Comparison of ENCODE assay signal across 9 mouse cellular contexts in genomic region chr4:54331588-54332211, GRCm38 (mm10).
DNase-seq lines count a peak whose midpoint lies in the region; ATAC-seq and TF ChIP-seq lines count a peak whose summit lies in the region.
"Had no signal": no experiment of that assay in that cellular context is flagged by ENCODE, and none has a peak within 500 bp of the region (broad histone marks: within the 10 kb centered on the region; RNA-seq: fewer than 3 reads in every experiment).

No protein-coding gene starts in this region.

- intact Hi-C loops in gastrocnemius, adult 2 months (cut with DNase I) = loop anchor here (10.0 kb wide), 1 partner anchor 613 kb away; the partner anchor contains the start of gene Zfp462

- peak; percentile 47; the same call in 1 of the 2 replicates for ATAC-seq in limb, embryonic 14.5 days (ENCODE audit: low FRiP score, low read depth)

- 14% methylated on average over 12 of the region's 12 CpGs for WGBS in limb, embryonic 14.5 days

- H3K9ac ChIP-seq in limb, embryonic 14.5 days (ENCODE audit: low read depth, low read length, severe bottlenecking) = no peak overlapping the region

- no peaks in the 10 kb centered on the region for H3K27me3 ChIP-seq in limb, embryonic 14.5 days (ENCODE audit: control insufficient read depth, insufficient read depth, low read length)

- peak overlapping the region; percentile 15 for H3K4me2 ChIP-seq in limb, embryonic 14.5 days (replicated peaks; ENCODE audit: low read depth, low read length, severe bottlenecking)

- no peak for TF ChIP-seq POLR2A in limb, embryonic 14.5 days (IDR thresholded peaks at IDR 0.05; ENCODE audit: borderline replicate concordance, extremely low read depth, insufficient read depth, insufficient read length)

- no peaks in the 10 kb centered on the region for H3K36me3 ChIP-seq in limb, embryonic 14.5 days (ENCODE audit: control insufficient read depth, insufficient read depth, low read length)

- DNase-seq in gastrocnemius, adult 2 months = no peak
- DNase-seq in gastrocnemius, adult 8-10 months (ENCODE audit: low spot score in 2 of 2) = no peak
- DNase-seq in retina, postnatal 1 day = peak; percentile 32
- DNase-seq in retina, embryonic 14.5 days (ENCODE audit: low spot score) = no peak
- peak; percentile 72 for DNase-seq in limb, embryonic 14.5 days (ENCODE audit: low spot score)
- peak; percentile 58 for DNase-seq in testis, postnatal 14 days (ENCODE audit: low spot score)
- DNase-seq in left cerebral cortex, adult 8-10 months (ENCODE audit: low spot score in 2 of 2) = no peak
- no peak for DNase-seq in layer of hippocampus, postnatal 25 days (ENCODE audit: extremely low spot score in 1 of 2, low spot score in 1 of 2)
- DNase-seq: cerebellum, adult 9-11 months had no signal

- TF ChIP-seq CTCF in gastrocnemius, adult 2 months (IDR thresholded peaks at IDR 0.05) = no peak

- H3K27ac ChIP-seq in gastrocnemius, adult 2 months = peak overlapping the region; percentile 24; the same call in 1 of the 2 replicates
- peak overlapping the region; percentile 67; the same call in 1 of the 2 replicates for H3K27ac ChIP-seq in limb, embryonic 14.5 days (replicated peaks; ENCODE audit: low read depth, low read length)

- H3K4me1 ChIP-seq in limb, embryonic 14.5 days (ENCODE audit: control insufficient read depth, insufficient read depth, low read length) = peaks cover 14% of the 10 kb centered on the region; the same call in 1 of the 2 replicates

- peak overlapping the region; percentile 23; the same call in 1 of the 2 replicates for H3K4me3 ChIP-seq in gastrocnemius, adult 2 months
- H3K4me3 ChIP-seq in limb, embryonic 14.5 days (replicated peaks; ENCODE audit: low read length) = no peak overlapping the region

- no peaks in the 10 kb centered on the region for H3K9me3 ChIP-seq in limb, embryonic 14.5 days (ENCODE audit: control insufficient read depth, low read length)

Comparison
In these comparisons a context has a peak if more than half of its experiments do, and no peak if none do; other contexts are left out.
1. DNase-seq: peak in retina, postnatal 1 day (single experiment), limb, embryonic 14.5 days (single experiment) and testis, postnatal 14 days (single experiment); none in gastrocnemius, adult 2 months (single experiment), gastrocnemius, adult 8-10 months (0 of 2), retina, embryonic 14.5 days (single experiment), left cerebral cortex, adult 8-10 months (0 of 2) and layer of hippocampus, postnatal 25 days (0 of 2).